Mouse (Mus musculus) spleen, adult 2 months (tissue): ENCODE results near the gene Cacng4.

Source experiments
- CTCF ChIP-seq: fragments of 200-500 bp; IDR thresholded peaks from 2 replicates; pipeline ENCODE4 v1.5.1; 2011; ENCODE audit warnings: mild to moderate bottlenecking, inconsistent platforms; ENCODE audit not compliant: insufficient read depth, insufficient read length, insufficient replicate concordance; ENCODE audit errors: extremely low read depth
- POLR2A ChIP-seq: fragments of 200-500 bp; IDR thresholded peaks from 2 replicates; pipeline ENCODE4 v1.6.1; 2011; ENCODE audit warnings: low read depth, low read length, inconsistent platforms

- no peak for TF ChIP-seq POLR2A
- TF ChIP-seq CTCF = no peak
Measured at GRCm38 (mm10) chr11:107699967-107700366, 94.4 kb downstream of the Cacng4 start.
